Mouse (Mus musculus): ENCODE data around the gene A3galt2.

A3galt2 gene

DNA sequence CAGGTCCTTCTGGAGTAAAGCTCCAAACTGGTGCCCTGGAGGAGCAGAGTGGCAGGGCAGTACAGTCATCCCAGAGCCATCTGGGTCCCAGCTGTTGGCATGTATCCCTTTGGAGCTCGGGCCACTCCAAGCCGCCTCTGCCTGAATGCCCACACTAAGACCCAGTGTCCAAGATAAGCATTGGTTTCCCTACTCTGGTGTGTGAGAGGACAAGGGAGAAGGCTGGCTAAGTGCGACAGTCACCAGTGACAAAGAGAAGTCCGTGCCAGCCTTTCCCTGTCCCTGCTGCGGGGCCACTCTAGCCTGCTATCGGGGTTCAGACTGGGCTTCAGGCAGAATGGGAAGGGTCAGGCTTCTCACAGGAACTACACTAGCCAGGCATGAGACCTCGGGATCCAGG lies 736 bp downstream of the A3galt2 start:
- DNase-seq (ENCODE audit: low spot score) = no peak

DNA sequence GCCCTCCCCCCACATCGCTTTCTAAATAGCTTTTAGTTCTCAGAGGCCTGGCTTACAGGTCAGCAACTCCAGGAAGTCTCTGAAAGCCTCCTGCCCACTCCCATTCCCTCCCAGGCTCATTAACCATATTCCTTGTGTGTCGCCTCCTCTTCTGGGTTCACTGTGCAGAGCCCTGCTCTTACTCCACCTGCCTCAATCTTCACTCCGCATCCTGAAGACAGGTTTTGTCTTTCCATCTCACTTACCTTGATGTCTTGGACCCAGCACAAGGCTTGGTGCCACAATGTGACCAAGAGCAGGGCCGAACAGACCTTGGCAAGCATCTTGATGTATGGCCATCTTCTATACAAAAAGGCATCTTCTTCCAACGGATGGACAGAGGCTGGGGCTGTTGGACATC lies 4.0 kb downstream of the A3galt2 start:
- no peak for DNase-seq (ENCODE audit: low spot score)

DNA sequence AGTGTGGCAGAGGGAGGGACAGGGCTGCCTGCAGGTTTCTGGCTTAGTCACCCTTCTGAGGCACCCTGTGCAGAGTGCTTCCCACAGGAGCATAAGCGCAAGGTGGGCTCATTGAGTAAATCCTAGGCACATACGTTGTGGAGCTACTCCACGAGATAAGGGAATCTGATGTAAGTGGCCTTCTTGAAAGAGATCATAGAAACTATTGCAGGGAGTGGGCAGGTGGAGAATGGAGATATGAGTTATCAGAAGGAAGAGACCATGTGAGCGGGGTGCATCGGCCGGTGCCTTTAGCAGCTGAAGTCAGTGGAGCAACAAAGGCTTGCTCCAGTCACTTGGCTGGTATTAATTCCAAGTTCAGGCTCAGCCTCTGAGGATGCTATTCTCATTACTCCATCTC lies 4.9 kb downstream of the A3galt2 start:
- DNase-seq (ENCODE audit: low spot score) = no peak

DNA sequence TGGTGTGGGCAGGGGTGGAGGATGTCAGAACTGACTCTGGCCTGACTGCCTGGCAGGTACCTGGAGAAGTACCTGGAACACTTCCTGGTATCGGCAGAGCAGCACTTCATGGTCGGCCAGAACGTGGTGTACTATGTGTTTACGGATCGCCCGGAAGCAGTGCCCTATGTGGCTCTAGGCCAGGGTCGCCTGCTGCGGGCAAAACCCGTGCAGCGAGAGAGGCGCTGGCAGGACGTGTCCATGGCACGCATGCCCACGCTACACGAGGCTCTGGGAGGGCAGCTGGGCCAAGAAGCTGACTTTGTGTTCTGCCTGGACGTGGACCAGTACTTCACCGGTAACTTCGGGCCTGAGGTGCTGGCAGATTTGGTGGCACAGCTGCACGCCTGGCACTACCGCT lies 11.8 kb downstream of the A3galt2 start:
- no peak for DNase-seq (ENCODE audit: low spot score)

DNA sequence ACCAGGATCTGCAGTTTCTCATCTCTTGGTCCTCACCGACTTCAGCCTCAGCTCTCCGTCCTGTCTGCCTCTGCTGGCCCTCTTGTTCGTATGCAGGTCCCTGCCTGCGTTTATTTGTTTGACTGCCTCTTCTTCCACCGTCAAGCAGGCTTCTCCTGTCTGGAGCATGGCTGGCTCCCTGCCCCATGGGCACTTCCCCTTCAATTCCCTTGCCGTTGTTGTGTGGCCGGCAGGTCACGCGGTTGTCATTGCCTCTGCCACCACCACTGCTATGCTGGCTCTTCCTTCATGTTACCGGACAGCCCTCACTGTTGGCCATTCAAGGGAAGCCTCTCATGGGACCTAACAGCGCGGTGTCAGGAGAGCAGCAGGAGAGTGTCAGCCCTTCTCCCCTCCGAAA lies 13.0 kb downstream of the A3galt2 start:
- no peak for DNase-seq (ENCODE audit: low spot score)

DNA sequence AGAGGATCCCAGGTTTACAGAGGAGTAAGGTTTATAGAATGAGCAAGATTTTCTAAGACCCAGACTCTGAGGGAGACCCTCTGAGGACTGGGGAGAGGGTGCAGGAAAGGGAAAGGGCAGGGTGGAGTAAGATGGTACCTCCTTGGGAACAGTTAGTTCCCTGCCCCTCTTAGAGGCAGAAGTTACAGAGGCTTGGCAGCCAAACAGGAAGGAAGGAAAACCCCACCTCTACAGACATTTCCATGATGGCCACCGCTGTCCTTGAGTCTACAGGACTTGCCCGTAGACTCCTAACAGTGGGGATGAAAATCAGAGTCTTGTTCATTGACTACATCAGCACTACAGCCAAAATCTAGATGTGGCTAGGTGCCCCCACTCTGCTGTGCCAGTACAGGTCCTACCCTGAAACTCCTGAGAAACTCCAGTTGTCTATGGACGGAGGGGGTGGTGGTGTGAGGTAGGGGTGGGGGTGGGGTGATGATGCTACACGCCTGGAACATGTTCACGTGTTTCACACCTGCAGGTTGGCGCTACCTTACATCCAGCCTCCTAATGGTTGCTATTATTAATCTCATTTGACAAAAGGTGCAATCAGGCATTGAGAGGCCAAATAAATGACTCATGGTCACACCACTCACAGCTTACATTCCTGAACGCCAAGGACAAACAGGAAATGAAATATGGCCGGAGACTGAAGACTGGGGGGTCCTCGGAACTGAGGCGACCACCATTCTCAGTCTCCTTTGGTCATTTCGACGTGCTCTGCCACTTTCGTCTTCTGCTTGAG lies 14.6 kb downstream of the A3galt2 start:
- no peak for DNase-seq (ENCODE audit: low spot score)

DNA sequence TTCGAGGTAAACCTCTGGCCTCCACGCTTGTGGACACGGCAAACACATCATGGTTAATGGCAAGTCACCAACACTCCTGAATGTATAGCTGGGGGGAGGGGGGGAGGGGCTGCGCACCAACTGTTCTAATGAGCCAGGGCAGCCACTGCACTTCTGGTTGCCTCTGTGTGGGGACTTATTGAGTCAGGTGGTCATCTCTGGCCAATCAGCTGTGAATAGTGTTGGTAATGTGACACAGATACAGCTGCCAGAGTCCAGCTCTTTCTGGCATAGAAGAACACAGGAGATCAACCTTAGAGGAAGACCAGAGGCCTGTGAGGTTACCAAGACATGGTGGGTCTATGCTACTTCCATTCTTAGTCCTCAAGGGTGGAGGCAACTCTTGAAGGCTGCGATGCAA lies 15.5 kb downstream of the A3galt2 start:
- DNase-seq (ENCODE audit: low spot score) = no peak

DNA sequence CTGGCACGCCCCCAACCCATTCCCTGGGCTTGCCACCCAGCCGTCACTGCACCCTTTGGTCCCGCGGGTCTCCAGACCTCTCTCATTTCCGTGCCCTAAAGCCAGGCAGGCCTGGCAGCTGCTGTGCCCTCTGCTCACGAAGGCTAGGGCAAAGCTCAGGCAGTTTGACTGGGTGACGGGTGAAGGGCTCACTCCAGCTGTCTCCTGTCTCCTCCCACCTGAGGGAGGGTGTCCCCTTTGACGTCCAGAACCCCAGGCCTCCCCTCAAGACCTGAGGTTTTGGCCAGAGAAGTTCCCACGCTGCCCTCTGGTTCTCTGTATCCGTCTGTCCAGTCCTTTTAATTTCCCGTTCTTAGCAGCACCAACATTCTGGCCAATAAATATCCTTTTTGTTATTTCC lies 18.7 kb downstream of the A3galt2 start:
- no peak for DNase-seq (ENCODE audit: low spot score)

DNA sequence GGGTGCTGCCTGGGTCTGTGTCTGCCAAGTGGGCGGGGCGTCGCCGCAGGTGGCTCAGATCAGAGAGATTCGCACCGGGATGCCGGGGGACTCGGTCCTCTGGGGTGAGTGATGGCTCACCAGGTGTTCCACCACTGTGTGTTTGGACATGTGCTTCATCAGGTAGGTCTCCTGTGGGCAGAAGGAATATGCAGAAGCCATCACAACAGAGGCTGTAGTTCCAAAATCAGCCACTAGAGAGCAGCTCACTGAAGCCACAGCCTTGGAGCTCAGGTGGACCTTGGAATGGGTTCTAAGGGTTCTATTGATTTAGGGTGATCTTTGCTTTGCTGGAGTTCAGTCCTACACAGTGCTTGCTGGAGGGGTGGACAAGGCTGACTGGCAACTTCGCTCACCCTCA lies 19.3 kb downstream of the A3galt2 start:
- DNase-seq (ENCODE audit: low spot score) = peak; percentile 75

DNA sequence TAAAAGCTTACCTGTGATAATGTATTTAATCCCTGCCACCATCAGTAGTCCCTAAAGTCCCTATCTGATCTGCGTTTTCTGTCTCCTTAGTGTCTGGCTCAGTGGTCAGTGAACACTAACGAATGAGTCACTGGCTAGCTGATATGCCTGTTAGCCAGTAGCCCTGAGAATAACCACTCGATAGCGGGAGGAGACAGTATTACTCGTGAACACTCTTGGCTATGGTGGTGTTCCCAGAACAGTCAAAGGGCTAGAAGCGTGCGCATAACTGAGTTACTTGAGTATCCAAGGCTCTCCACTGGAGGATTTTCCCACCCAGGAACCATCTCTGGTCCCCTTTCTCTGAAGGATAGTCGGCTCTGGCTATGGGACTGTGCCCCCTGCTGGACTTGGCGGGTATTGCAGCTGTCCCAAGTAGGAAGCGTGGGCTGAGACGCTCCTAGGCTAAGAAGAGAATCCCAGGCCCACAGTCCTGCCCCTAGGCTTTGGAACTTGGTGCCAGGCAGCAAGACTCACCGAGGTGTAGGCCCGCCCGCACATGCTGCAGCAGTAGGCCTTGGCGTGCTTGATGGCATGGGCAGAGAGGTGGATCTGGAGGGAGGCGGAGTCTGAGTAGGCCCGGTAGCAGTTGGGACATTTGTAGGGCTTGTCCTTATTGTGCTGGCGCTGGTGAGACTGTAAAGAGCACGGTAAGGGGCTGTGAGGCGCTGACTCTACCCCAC lies 21.6 kb downstream of the A3galt2 start:
- DNase-seq (ENCODE audit: low spot score) = peak; percentile 93

DNA sequence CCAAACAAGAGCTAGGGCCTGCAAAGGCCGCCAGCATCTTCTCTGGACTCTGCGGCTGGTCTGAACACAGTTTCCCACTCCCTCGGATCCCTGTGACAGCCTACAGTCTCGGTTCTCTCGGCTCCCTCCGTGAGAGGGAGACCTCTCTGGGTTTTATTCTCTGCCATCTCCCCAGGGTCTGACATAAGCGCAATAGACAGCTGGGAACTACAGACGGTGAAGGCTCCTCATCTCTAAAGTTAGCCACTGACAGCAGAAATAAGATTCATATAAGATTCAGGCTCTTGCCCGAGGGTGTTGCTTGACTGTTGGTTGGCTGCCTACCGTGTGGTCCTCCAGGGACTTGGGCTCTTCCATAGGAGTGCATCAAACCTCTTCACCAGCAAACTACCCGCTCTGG lies 22.4 kb downstream of the A3galt2 start:
- DNase-seq (ENCODE audit: low spot score) = no peak

DNA sequence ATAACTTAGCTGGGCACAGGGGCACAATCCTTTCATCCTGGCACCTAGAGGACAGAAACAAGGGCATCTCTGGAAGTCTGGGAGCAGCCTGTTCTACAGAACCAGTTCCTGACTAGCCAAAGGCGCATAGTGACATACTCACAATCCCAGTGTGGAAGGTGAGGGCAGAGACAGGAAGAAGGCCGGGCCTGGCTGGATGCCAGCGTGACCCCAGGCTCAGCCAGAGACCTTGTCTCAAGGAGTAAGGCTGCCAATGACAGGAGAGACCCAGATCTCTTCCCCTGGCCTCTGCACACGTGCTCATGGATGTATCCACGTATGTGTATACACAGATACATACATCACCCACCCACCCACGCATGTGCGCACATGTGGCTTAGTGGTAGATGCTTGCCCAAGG lies 26.9 kb downstream of the A3galt2 start:
- DNase-seq (ENCODE audit: low spot score) = no peak

DNA sequence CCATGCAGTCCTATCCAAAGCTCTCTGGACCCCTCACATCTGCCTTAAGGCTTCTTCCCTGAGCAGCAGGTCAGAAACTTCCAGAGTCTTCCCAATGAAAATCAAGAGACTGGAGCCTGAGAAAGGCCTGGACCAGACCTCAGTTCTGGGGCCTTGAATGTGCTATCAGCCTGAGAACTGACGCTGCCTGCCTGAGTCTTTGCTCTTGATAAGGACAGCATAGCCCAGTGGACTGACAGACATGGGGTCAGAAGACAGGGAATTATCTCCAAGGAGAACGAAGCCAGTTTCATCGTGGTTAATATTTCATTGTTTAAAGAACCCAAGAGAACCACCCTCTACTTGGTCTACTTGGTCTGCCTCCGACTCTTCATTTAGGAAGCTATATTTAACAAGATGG lies 27.5 kb downstream of the A3galt2 start:
- DNase-seq (ENCODE audit: low spot score) = no peak

DNA sequence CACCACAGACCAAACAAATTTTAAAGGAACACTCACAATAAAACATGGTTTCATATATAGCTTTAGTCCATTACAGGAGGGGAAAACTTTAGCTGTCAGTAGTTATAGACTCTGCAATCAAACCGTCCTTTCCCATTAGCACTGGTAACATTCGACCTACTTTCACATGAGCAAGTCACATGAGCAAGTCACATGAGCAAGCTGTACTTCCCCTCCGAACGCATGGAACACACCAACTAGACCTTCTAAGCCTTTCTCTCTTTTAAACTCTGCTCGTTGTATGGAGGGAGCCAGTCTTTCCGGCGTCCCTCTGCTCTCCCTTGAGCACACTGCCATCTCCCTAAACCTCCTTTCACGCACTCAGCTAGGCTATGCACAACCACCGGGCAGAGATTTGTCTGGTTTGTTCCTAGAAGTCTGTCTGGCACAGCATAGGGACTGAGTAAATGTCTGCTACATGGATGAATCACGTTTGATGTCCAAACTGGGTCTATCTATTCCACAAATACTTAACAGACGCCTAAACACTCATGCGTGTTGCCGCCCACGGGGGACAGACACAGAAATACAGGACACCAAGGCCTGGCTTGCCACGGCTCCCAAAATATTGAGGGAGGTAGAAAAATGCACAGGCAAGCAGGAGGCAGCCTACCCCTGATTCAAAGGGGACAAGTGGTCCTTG lies 29.9 kb downstream of the A3galt2 start:
- no peak for DNase-seq (ENCODE audit: low spot score)

DNA sequence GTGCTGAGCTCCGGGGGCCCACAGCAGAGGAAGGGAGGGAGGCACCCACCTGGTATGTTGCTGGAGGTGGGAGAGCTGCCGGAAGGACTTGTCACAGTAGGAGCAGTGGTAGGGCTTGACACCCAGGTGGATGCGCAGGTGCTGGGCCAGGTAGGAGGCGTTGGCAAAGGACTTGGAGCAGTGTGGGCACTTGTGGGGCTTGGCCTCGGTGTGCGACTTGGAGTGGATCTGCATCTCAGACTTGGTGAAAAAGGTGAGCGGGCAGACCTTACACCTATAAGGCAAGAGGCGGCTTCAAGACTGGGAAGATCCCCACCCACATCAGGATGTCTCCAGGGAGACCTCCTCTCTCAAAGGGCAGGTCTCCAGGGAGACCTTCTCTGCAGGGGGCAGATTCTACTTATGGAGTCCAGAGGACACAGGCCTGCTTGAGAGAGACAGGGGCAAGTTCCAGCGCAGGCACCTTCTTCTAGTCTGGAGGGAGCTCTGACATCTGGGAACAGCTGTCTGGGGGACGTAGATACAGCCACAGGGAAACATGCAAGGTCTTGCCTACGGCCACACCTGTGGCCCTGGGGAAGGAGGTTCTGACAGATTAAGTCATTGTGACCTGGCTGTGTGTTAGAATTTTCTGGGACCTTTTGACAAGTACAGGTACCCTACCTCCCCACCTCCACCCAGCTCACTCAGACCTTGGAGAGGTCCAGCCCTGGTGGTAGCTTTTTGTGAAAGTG lies 30.9 kb downstream of the A3galt2 start:
- DNase-seq (ENCODE audit: low spot score) = no peak

DNA sequence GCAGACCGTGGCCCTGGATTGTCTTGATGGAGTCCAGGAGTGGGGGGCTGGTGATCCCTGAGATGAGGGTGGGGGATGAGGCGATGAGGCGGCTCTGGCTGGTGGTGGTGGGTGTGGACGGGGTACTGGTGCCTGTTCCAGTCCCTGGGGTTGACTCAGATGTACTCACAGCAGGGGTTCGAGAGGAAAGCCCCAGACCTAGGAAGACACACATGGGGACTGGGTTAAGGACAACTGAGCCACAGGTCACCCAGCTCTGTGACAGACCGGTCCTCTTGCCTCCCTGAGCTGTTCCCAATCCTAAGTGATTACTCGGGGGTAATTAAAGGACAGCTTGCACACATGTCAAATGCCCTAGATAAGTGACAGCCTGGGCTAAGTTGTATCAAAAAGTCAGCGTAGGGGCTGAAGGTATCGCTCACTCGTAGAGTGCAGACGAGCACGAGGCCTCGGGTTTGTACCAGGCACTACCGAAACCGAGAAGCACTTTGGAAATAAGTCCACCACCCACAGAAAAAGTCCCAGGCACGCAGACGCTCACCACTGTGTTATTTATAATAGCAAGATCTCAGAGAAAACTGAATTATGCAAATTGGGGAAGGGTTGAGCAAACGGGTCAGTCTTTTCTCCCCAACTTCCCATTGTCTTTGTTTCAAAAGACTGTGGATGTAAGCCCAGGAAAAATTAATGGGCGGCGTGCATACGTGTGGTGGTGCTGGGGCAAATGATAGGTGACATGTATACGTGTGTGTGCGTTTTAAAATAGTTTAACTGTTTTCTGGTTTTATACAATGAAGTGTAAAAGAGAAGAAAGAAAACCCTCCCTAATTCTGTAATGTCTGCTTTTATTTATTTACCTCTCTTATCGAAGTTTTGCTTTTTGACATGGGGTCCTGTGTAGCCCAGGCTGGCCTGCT lies 32.1 kb downstream of the A3galt2 start:
- no peak for DNase-seq (ENCODE audit: low spot score)

DNA sequence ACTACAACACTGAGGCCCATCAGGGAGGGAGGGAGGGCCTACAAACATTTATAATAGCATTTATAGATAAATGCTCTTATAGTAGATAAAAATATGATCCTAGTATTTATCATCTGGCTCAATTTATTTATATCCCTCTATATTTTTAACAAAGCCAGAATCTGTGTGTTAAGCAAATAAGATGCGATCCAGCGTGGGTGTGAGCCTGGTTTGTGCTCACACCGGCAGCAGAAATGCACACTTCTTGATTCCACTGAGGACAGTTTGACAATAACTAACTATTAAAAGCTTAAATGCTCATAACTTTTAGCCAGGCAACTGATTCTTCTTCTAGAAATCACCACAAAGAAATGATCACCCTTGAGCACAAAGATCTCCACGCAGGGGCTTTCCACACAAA lies 32.9 kb downstream of the A3galt2 start:
- DNase-seq (ENCODE audit: low spot score) = no peak

DNA sequence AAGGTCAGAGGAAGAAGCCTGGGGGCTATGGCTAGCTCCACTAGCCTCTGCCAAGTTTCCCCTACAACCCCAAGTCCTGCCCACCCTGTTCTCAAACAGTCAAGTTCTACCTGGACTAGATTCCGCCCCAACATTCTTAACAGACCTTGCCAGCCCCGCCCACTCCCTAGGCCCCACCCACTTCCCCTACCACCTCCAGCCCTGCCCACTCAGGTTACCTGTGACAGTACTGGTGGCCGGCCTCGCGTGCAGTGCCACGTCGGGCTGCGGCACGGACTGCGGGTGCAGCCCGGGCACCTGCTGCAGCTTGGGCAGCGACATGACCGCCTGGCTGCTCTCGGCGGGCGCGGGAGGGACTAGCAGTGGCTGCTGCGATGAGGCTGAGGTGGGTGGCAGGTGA lies 34.5 kb downstream of the A3galt2 start:
- no peak for DNase-seq (ENCODE audit: low spot score)

DNA sequence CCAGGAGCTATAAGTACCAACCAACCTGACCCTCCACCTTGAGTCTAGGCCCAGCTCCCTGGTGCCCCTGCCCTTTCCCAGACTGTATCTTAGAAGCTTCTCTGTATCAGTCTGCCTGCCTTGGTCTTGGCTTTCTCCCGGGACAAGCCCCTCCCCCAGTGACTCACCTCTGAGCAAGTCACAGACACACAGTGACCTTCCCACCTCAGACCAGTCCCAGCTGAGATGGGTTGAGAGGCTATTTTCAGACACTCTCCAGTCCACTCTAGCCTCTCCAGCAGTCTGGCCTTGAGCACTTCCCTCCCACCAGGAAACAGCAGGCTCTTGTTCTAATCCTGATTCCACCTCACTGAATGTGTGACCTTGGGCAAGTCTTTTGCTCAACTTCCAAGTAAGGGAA lies 38.5 kb downstream of the A3galt2 start:
- no peak for DNase-seq (ENCODE audit: low spot score)

DNA sequence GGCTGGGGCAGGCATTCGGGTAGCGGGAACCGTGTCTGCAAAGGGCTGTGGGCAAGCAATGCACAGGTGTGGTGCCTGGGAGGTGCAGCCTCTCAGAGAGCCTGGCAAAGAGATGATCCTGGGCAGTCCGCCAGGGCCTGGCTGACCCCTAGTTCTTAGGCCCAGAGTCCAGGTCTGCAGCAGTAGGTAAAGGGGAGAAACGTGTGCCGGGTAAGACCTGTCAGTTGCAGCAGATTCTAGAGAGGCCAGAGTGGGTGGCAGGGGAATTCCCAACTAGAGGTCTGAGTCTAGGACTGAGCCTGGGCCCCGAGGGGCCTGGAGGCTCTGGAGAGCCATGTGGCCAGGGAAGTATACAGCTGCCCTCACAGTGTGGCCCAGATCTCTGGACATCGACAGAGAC lies 39.0 kb downstream of the A3galt2 start:
- DNase-seq (ENCODE audit: low spot score) = no peak

DNA sequence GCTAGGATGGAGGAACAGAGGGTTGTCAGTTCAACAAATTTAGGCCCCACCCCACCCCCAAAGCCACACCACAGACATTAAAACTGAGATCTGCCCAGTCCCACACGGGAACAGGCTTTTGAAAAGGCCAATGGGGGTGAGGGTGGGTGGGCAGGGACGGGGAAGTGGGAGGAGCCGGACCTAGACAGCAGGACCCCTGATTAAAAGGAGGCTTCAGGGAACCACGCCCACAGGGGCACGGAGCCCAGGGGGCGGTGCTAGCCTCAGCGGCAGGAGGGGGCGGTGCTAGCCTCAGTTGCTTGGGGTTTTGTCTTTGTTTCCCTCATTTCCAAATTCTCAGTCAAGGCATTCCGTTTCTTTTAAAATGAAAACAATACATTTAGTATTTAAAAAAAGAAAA lies 40.4 kb downstream of the A3galt2 start:
- DNase-seq (ENCODE audit: low spot score) = peak; percentile 73

All from testis, postnatal 10 days (tissue).